Mouse (Mus musculus): Measurements from ENCODE around the gene Pla2g4a. TPM values are rescaled to one million over a fixed set of nuclear protein-coding genes. Genes with fewer than 3 reads are reported as not detected.

The Pla2g4a gene
- total and polyA plus RNA-seq, 3 experiments, result 6.4 to 14.4 TPM; not detected in 1

DNA sequence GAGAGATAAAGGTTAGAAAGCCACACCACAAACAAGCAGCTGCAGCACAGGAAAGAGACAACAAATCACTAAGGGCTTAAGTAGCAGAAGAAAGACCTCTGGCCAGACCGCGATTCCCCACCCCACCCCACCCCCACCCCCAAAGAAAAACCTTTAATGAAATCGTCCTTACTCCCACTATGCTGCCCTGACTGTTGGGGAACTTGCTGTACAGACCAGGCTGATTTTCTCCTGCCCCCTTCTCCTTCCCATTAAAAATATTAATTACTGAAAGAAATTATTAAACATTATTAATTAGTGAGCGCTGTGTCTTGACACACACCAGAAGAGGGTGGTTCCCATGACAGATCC is 49.5 kb upstream of the Pla2g4a start:
- H3K27me3 ChIP-seq (ENCODE audit: control insufficient read depth in 1 of 2, insufficient read depth in 2 of 2, low read length in 2 of 2), result no peaks in the 10 kb centered on the region
- H3K36me3 ChIP-seq (ENCODE audit: control insufficient read depth in 1 of 2, insufficient read depth in 2 of 2, low read length in 2 of 2), result peaks cover 0 to 8% of the 10 kb centered on the region in 2 experiments; a peak in 2 of 4 replicates
- H3K27ac ChIP-seq (ENCODE audit: control insufficient read depth, low read depth, low read length), result no peak overlapping the region
- no peak for DNase-seq (ENCODE audit: low read depth, low spot score)
- TF ChIP-seq UBTF (IDR thresholded peaks at IDR 0.05; ENCODE audit: borderline replicate concordance, insufficient read depth, low read depth, low read length) (no peak), ELF1 (IDR thresholded peaks at IDR 0.05; ENCODE audit: low read depth, low read length) (no peak), POLR2AphosphoS5 (IDR thresholded peaks at IDR 0.05; ENCODE audit: borderline replicate concordance, low read depth, low read length) (no peak), POLR2AphosphoS2 (IDR thresholded peaks at IDR 0.05; ENCODE audit: low read length) (no peak), POLR2A (IDR thresholded peaks at IDR 0.05; ENCODE audit: control insufficient read depth in 1 of 2, insufficient read depth in 1 of 2, low read depth in 1 of 2, low read length in 2 of 2, poor library complexity in 1 of 2) (no peak), RCOR1 (IDR thresholded peaks at IDR 0.05; ENCODE audit: low read depth, low read length) (no peak), JUND (IDR thresholded peaks at IDR 0.05; ENCODE audit: low read depth, low read length) (no peak), MAZ (IDR thresholded peaks at IDR 0.05; ENCODE audit: low read depth, low read length) (no peak), EP300 (IDR thresholded peaks at IDR 0.05; ENCODE audit: low read depth in 1 of 2, low read length in 2 of 2) (no peak), TAL1 (IDR thresholded peaks at IDR 0.05; ENCODE audit: low read length) (no peak), CHD1 (IDR thresholded peaks at IDR 0.05; ENCODE audit: low read depth, low read length) (no peak), USF2 (IDR thresholded peaks at IDR 0.05; ENCODE audit: borderline replicate concordance in 1 of 2, insufficient read depth in 1 of 2, low read depth in 1 of 2, low read length in 2 of 2) (no peak), SMC3 (IDR thresholded peaks at IDR 0.05; ENCODE audit: low read depth, low read length) (no peak), E2F4 (IDR thresholded peaks at IDR 0.05; ENCODE audit: borderline replicate concordance, low read depth, low read length) (no peak), TBP (IDR thresholded peaks at IDR 0.05; ENCODE audit: low read depth, low read length) (no peak), MAFK (IDR thresholded peaks at IDR 0.05; ENCODE audit: borderline replicate concordance, low read depth, low read length) (no peak)
- H3K79me2 ChIP-seq (ENCODE audit: control insufficient read depth, insufficient read depth, low read length, poor library complexity), result no peaks in the 10 kb centered on the region
- no peak overlapping the region for H3K9ac ChIP-seq (ENCODE audit: control insufficient read depth, low read depth, low read length, poor library complexity, severe bottlenecking)
- H3K4me1 ChIP-seq (ENCODE audit: control insufficient read depth in 1 of 2, insufficient read depth in 2 of 2, low read length in 2 of 2), result peaks cover 2 to 10% of the 10 kb centered on the region in 2 experiments; a peak in 2 of 4 replicates
- H3K4me3 ChIP-seq (ENCODE audit: control insufficient read depth in 1 of 2, insufficient read depth in 1 of 2, low read depth in 2 of 2, low read length in 2 of 2), result no peak overlapping the region
- H3K9me3 ChIP-seq (replicated peaks; ENCODE audit: insufficient read depth, low read length), result no peaks in the 10 kb centered on the region

DNA sequence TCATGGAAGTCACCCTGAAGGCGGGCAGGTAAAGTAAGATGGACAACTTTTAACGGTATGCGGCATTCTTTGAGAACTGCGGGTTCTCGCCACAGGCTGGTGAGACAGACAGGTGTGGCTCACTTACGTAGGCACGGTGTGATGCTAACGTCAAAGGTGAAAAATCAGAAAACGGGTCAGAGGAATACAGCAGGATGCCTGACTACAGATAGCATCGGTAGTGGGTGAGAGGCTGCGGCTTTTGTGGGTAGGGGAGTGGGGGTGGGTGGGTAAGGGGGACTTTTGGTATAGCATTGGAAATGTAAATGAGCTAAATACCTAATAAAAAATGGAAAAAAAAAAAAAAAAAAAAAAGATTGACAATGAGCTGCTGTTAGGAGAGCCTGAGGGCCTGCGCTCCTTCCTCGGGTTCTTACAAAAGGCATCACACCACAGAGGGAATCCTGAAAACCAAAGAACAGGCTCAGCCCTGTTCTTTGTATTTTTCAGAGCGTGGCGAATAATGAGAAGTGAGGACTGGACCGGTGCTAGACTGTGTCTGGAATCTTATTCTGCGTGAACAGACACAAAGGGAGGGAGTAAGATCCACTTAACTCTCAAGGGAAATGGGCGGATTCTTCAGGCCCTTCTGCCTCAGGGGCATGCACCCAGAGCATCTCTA is 49.0 kb upstream of the Pla2g4a start:
- no peaks in the 10 kb centered on the region for H3K79me2 ChIP-seq (ENCODE audit: control insufficient read depth, insufficient read depth, low read length, poor library complexity)
- TF ChIP-seq TCF12 (IDR thresholded peaks at IDR 0.05; ENCODE audit: low read depth, low read length) (no peak), MAZ (IDR thresholded peaks at IDR 0.05; ENCODE audit: low read depth, low read length) (no peak), USF1 (IDR thresholded peaks at IDR 0.05; ENCODE audit: low read depth, low read length) (no peak), MYB (IDR thresholded peaks at IDR 0.05; ENCODE audit: low read depth, low read length) (no peak), GABPA (IDR thresholded peaks at IDR 0.05; ENCODE audit: low read depth, low read length) (no peak), RCOR1 (IDR thresholded peaks at IDR 0.05; ENCODE audit: low read depth, low read length) (no peak), NRF1 (IDR thresholded peaks at IDR 0.05; ENCODE audit: insufficient read depth, low read depth, low read length, poor library complexity, severe bottlenecking) (no peak), EP300 (IDR thresholded peaks at IDR 0.05; ENCODE audit: low read depth in 1 of 2, low read length in 2 of 2) (no peak), POLR2AphosphoS5 (IDR thresholded peaks at IDR 0.05; ENCODE audit: borderline replicate concordance, low read depth, low read length) (no peak), ZKSCAN1 (IDR thresholded peaks at IDR 0.05; ENCODE audit: low read depth, low read length) (no peak), GATA1 (IDR thresholded peaks at IDR 0.05; ENCODE audit: low read depth, low read length) (no peak), CTCF (IDR thresholded peaks at IDR 0.05 in 2 of 3, conservative IDR thresholded peaks at IDR 0.05 in 1 of 3; ENCODE audit: control insufficient read depth in 1 of 3, insufficient read depth in 1 of 3, low read depth in 2 of 3, low read length in 3 of 3, poor library complexity in 1 of 3, severe bottlenecking in 1 of 3) (no peak), TAL1 (IDR thresholded peaks at IDR 0.05; ENCODE audit: low read length) (no peak)
- no peaks in the 10 kb centered on the region for H3K27me3 ChIP-seq (ENCODE audit: control insufficient read depth in 1 of 2, insufficient read depth in 2 of 2, low read length in 2 of 2)
- no peak for DNase-seq (ENCODE audit: low read depth, low spot score)
- H3K9ac ChIP-seq (ENCODE audit: control insufficient read depth, low read depth, low read length, poor library complexity, severe bottlenecking), result no peak overlapping the region
- no peak overlapping the region for H3K27ac ChIP-seq (ENCODE audit: control insufficient read depth, low read depth, low read length)
- H3K9me3 ChIP-seq (replicated peaks; ENCODE audit: insufficient read depth, low read length), result no peaks in the 10 kb centered on the region
- peaks cover 2 to 8% of the 10 kb centered on the region in 2 experiments; a peak in 2 of 4 replicates for H3K4me1 ChIP-seq (ENCODE audit: control insufficient read depth in 1 of 2, insufficient read depth in 2 of 2, low read length in 2 of 2)
- H3K4me3 ChIP-seq (ENCODE audit: control insufficient read depth in 1 of 2, insufficient read depth in 1 of 2, low read depth in 2 of 2, low read length in 2 of 2), result no peak overlapping the region
- H3K36me3 ChIP-seq (ENCODE audit: control insufficient read depth in 1 of 2, insufficient read depth in 2 of 2, low read length in 2 of 2), result peaks cover 0 to 8% of the 10 kb centered on the region in 2 experiments; a peak in 2 of 4 replicates
